In the genomic region with DNA sequence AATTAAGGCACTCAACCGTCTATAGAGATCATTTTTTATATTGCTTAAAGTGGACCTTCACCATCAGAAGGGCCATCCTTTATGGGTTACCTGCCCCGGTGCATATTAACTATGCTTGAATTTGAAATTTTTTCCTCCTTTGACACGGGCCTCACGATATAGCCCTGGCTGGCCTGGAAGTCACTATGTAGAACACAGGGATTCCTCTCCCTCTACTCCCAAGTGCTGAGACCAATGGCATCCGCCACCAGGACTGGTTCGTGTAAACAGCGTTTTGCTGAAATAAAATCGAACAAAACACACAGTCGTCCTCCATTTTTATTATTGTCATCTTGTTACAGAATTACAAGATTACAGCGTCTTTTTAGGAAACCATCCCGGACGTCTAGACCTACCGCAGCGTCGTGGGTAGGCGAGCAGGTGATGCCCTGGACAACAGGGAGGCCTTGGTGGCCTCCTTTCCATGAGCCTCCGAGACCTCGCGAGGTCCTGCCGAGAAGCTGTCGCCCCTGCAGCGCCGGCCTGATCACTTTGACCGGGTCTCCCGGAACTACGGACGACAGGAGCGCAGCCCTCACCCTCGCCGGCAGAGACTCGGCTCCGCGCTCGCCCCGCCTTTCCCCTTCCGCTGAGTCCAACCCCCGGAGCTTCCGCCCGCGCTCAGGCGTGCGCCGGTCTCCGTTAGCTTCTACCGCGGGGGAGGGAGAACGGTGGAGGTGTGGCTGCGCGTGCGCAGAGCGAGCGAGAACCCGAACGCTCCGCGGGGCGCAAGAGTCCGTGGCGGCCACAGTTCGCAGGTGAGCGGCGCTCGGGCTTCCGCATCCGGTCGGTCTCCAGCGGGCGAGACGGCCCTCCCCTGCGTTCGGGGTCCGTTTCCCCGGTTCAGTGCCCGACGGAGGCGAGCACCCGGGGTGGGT, we compare ENCODE assay signal across 8 mouse cellular contexts. TPM values are rescaled to one million over a fixed set of nuclear protein-coding genes. Genes with fewer than 3 reads are reported as not detected.
DNase-seq lines count a peak whose midpoint lies in the region; ATAC-seq and TF ChIP-seq lines count a peak whose summit lies in the region.

No protein-coding gene starts in this region.

- no peaks in the 10 kb centered on the region for H3K36me3 ChIP-seq in embryonic facial prominence, embryonic 15.5 days
- no peaks in the 10 kb centered on the region for H3K36me3 ChIP-seq in kidney, embryonic 14.5 days (ENCODE audit: control insufficient read depth, insufficient read depth, low read length)
- no peaks in the 10 kb centered on the region for H3K36me3 ChIP-seq in limb, embryonic 15.5 days

- H3K9ac ChIP-seq in embryonic facial prominence, embryonic 15.5 days, result peak overlapping the region; percentile 85
- H3K9ac ChIP-seq in kidney, embryonic 14.5 days (ENCODE audit: low read depth, low read length), result peak overlapping the region; percentile 85
- H3K9ac ChIP-seq in limb, embryonic 15.5 days, result peak overlapping the region; percentile 83

- under 1% methylated on average over 77 of the region's 77 CpGs for WGBS in bone marrow, adult 2 months
- 2% methylated on average over 73 of the region's 77 CpGs for WGBS in embryonic facial prominence, embryonic 15.5 days
- 2% methylated on average over 77 of the region's 77 CpGs for WGBS in kidney, embryonic 14.5 days
- WGBS in limb, embryonic 15.5 days, result 2% methylated on average over 73 of the region's 77 CpGs

- peak overlapping the region; percentile 92 for H3K4me3 ChIP-seq in bone marrow, adult 2 months (replicated peaks; ENCODE audit: control insufficient read depth, low read depth, low read length)
- H3K4me3 ChIP-seq in embryonic facial prominence, embryonic 15.5 days (replicated peaks), result peak overlapping the region; percentile 84
- peak overlapping the region; percentile 75 for H3K4me3 ChIP-seq in kidney, embryonic 14.5 days (ENCODE audit: low read length)
- H3K4me3 ChIP-seq in limb, embryonic 15.5 days, result peak overlapping the region; percentile 84

- ATAC-seq in embryonic facial prominence, embryonic 15.5 days (ENCODE audit: insufficient number of reproducible peaks, low FRiP score, low TSS enrichment, low read depth), result peak; percentile 99
- peak; percentile 99 for ATAC-seq in kidney, embryonic 14.5 days (ENCODE audit: low FRiP score, low TSS enrichment)
- peak; percentile 95 for ATAC-seq in limb, embryonic 15.5 days (ENCODE audit: insufficient number of reproducible peaks, low FRiP score, low TSS enrichment, low read depth)

- peak; percentile 91; the same call in 1 of the 2 replicates for TF ChIP-seq POLR2A in bone marrow, adult 2 months (IDR thresholded peaks at IDR 0.05; ENCODE audit: borderline replicate concordance, control insufficient read depth, low read depth, low read length)

- no peaks in the 10 kb centered on the region for H3K9me3 ChIP-seq in embryonic facial prominence, embryonic 15.5 days (replicated peaks)
- H3K9me3 ChIP-seq in kidney, embryonic 14.5 days (ENCODE audit: control insufficient read depth, low read length), result no peaks in the 10 kb centered on the region
- no peaks in the 10 kb centered on the region for H3K9me3 ChIP-seq in limb, embryonic 15.5 days

- peak overlapping the region; percentile 90 for H3K27ac ChIP-seq in bone marrow, adult 2 months (ENCODE audit: control insufficient read depth, insufficient read depth, low read depth, low read length, poor library complexity)
- H3K27ac ChIP-seq in embryonic facial prominence, embryonic 15.5 days (replicated peaks), result peak overlapping the region; percentile 81
- H3K27ac ChIP-seq in kidney, embryonic 14.5 days (ENCODE audit: low read depth, low read length), result peak overlapping the region; percentile 81
- peak overlapping the region; percentile 86 for H3K27ac ChIP-seq in limb, embryonic 15.5 days

- TF ChIP-seq CTCF in bone marrow, adult 2 months (IDR thresholded peaks at IDR 0.05; ENCODE audit: control insufficient read depth, insufficient read depth, low read length), result no peak

- H3K4me1 ChIP-seq in bone marrow, adult 2 months (ENCODE audit: control insufficient read depth, insufficient read depth, low read length), result peaks cover 1% of the 10 kb centered on the region; the same call in 1 of the 2 replicates
- peaks cover 6% of the 10 kb centered on the region; the same call in 1 of the 2 replicates for H3K4me1 ChIP-seq in embryonic facial prominence, embryonic 15.5 days
- peaks cover 11% of the 10 kb centered on the region; the same call in 1 of the 2 replicates for H3K4me1 ChIP-seq in kidney, embryonic 14.5 days (ENCODE audit: control insufficient read depth, insufficient read depth, low read length)
- H3K4me1 ChIP-seq in limb, embryonic 15.5 days, result no peaks in the 10 kb centered on the region

- peak overlapping the region; percentile 76 for H3K4me2 ChIP-seq in embryonic facial prominence, embryonic 15.5 days (replicated peaks)
- peak overlapping the region; percentile 63 for H3K4me2 ChIP-seq in kidney, embryonic 14.5 days (replicated peaks; ENCODE audit: low read depth, low read length)
- H3K4me2 ChIP-seq in limb, embryonic 15.5 days, result peak overlapping the region; percentile 60

- peak; percentile 92 for DNase-seq in 416B (ENCODE audit: low read depth)
- DNase-seq in heart, adult 9 months (ENCODE audit: low spot score in 2 of 2), result peak; percentile 96
- DNase-seq in monocyte, adult 2 months (ENCODE audit: low read depth in 1 of 2, low spot score in 2 of 2), result peak; percentile 77 to 84
- peak; percentile 98 for DNase-seq in spleen, postnatal 36 days (ENCODE audit: low spot score in 2 of 2)

- H3K27me3 ChIP-seq in embryonic facial prominence, embryonic 15.5 days, result no peaks in the 10 kb centered on the region
- H3K27me3 ChIP-seq in kidney, embryonic 14.5 days (ENCODE audit: control insufficient read depth, insufficient read depth, low read length), result no peaks in the 10 kb centered on the region
- H3K27me3 ChIP-seq in limb, embryonic 15.5 days, result no peaks in the 10 kb centered on the region

RNA-seq across cellular contexts. Expression of gene Snx25, which starts 11.3 kb away (rescaled TPM):
- polyA plus RNA-seq in bone marrow, adult 2 months (2011; ENCODE audit: insufficient read depth, insufficient read length, low replicate concordance, missing spikeins), result 4.9 and 12.5 TPM in 2 replicates
- 5.2 and 6.7 TPM in 2 replicates for polyA plus RNA-seq in embryonic facial prominence, embryonic 15.5 days (2015; fragmentation: Nextera tagmentation; extraction: Ambion mirVana)
- 7.4 and 9.0 TPM in 2 replicates for polyA plus RNA-seq in kidney, embryonic 14.5 days (2014; fragmentation: Nextera tagmentation; extraction: Ambion mirVana)
- polyA plus RNA-seq in limb, embryonic 15.5 days (2015; fragmentation: Nextera tagmentation; extraction: Ambion mirVana), result 5.4 and 6.1 TPM in 2 replicates

RNA-seq across cellular contexts. Expression of gene Cfap97, which starts 11.6 kb away (rescaled TPM):
- 5.1 and 5.8 TPM in 2 replicates for polyA plus RNA-seq in bone marrow, adult 2 months (2011; ENCODE audit: insufficient read depth, insufficient read length, low replicate concordance, missing spikeins)
- 22.6 and 25.9 TPM in 2 replicates for polyA plus RNA-seq in embryonic facial prominence, embryonic 15.5 days (2015; fragmentation: Nextera tagmentation; extraction: Ambion mirVana)
- 28.8 and 30.9 TPM in 2 replicates for polyA plus RNA-seq in kidney, embryonic 14.5 days (2014; fragmentation: Nextera tagmentation; extraction: Ambion mirVana)
- 26.4 and 27.4 TPM in 2 replicates for polyA plus RNA-seq in limb, embryonic 15.5 days (2015; fragmentation: Nextera tagmentation; extraction: Ambion mirVana)

RNA-seq across cellular contexts. Expression of gene Slc25a4, which starts 47.9 kb away (rescaled TPM):
- 13.8 and 43.4 TPM in 2 replicates for polyA plus RNA-seq in bone marrow, adult 2 months (2011; ENCODE audit: insufficient read depth, insufficient read length, low replicate concordance, missing spikeins)
- polyA plus RNA-seq in embryonic facial prominence, embryonic 15.5 days (2015; fragmentation: Nextera tagmentation; extraction: Ambion mirVana), result 459 and 483 TPM in 2 replicates
- 535 and 564 TPM in 2 replicates for polyA plus RNA-seq in kidney, embryonic 14.5 days (2014; fragmentation: Nextera tagmentation; extraction: Ambion mirVana)
- polyA plus RNA-seq in limb, embryonic 15.5 days (2015; fragmentation: Nextera tagmentation; extraction: Ambion mirVana), result 460 and 537 TPM in 2 replicates

Comparison
In these comparisons a context has a peak if more than half of its experiments do, and no peak if none do; other contexts are left out.
1. Peak in every context shown above with its lines: DNase-seq, ATAC-seq, H3K4me3 ChIP-seq and H3K27ac ChIP-seq.
2. RNA of gene Slc25a4, which starts 47.9 kb away (polyA plus RNA-seq): 535 to 564 TPM in kidney, embryonic 14.5 days, 460 to 537 TPM in limb, embryonic 15.5 days and 459 to 483 TPM in embryonic facial prominence, embryonic 15.5 days; 13.8 to 43.4 TPM in bone marrow, adult 2 months; every median in the first group is over 10 times any median in the second.